Mouse (Mus musculus) kidney, embryonic 15.5 days (tissue): Measurements from ENCODE around the gene Map3k13. TPM values are rescaled to one million over a fixed set of nuclear protein-coding genes. Genes with fewer than 3 reads are reported as not detected.

Experiments used
- ATAC-seq: fragments of 200-750 bp; cut with Nextera tagmentation; replicated peaks from 2 replicates; pipeline ENCODE4 v1.8.0; 2017; ENCODE audit warnings: moderate TSS enrichment; ENCODE audit not compliant: low FRiP score
- H3K27ac ChIP-seq: fragments of 300-500 bp; sonication (generic); 2 replicates; pipeline ENCODE4 v1.5.1; 2015; ENCODE audit warnings: mild to moderate bottlenecking, inconsistent platforms
- H3K27me3 ChIP-seq: fragments of 300-500 bp; sonication (generic); 2 replicates; pipeline ENCODE4 v1.6.1; 2015; ENCODE audit warnings: inconsistent platforms
- H3K36me3 ChIP-seq: fragments of 300-500 bp; sonication (generic); 2 replicates; pipeline ENCODE4 v1.6.1; 2015; ENCODE audit warnings: inconsistent platforms
- H3K4me1 ChIP-seq: fragments of 300-500 bp; sonication (generic); 2 replicates; pipeline ENCODE4 v1.6.1; 2015; ENCODE audit warnings: inconsistent platforms
- H3K4me2 ChIP-seq: fragments of 300-500 bp; sonication (generic); 2 replicates; pipeline ENCODE4 v1.6.1; 2015; ENCODE audit warnings: moderate library complexity, mild to moderate bottlenecking, inconsistent platforms
- H3K4me3 ChIP-seq: fragments of 300-500 bp; sonication (generic); replicated peaks from 2 replicates; pipeline ENCODE4 v1.5.1; 2015; ENCODE audit warnings: mild to moderate bottlenecking, inconsistent platforms
- H3K9ac ChIP-seq: fragments of 300-500 bp; sonication (generic); 2 replicates; pipeline ENCODE4 v1.6.1; 2015; ENCODE audit warnings: mild to moderate bottlenecking, inconsistent platforms
- H3K9me3 ChIP-seq: fragments of 300-500 bp; sonication (generic); replicated peaks from 2 replicates; pipeline ENCODE4 v1.6.1; 2016; ENCODE audit warnings: inconsistent platforms
- WGBS: fragments of 180-500 bp; shearing (Covaris S2); methylation state at CpG from one replicate; pipeline ENCODE4 v1.1.7; 2015; ENCODE audit warnings: mixed read lengths; 5-methylcytosine and 5-hydroxymethylcytosine counted together
- polyA plus RNA-seq: library from polyadenylated mRNA; unstranded; fragments of >200 nt; fragmentation: Nextera tagmentation; extraction: Ambion mirVana; gene quantifications from 2 replicates; pipeline ENCODE4 v1.2.1, GENCODE M21; 2015

The Map3k13 gene
- 0.73 and 0.90 TPM in 2 replicates for polyA plus RNA-seq

DNA sequence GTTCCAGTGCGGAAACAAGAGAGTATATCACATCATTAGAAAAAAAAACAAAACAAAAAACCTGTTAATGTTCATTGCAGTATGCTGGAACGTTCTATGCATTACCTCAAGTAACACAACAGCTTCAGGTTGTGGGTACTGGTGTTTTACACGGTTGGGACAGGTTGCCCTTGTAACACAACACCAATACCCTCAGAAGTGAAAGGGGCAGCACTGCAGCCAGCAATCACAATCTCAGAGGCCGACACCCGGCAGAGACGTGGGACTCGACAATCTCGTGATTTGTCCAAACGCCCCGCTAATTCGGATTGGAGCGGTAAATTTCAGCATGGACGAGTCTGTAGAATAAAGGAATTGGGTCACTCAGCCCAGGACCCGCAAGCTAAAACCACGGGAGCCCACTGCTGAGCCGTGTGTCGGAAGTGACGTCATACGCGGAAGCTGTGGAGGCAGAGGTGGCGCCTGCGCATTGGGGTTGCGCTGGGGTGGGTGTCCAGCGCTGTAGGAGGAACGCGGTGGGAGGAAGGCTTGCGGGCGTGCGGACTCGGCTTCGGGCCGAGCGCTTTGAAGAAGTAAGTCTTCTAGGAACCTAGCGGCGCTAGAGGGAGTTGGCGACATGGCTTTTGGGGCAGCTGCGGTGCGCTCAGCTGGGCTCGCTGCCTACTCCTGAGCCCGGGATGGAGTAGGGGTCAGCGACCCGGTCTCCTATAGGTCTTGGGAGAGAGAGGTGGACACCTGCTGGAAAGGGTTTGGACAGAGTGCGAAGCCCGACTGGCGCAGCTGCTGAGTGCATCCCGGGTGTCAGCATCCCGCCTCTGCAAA lies at the start of gene Map3k13:
Gene Map3k13, plus strand, starts transcription at position 472 of the 822 bp plus-strand sequence.
- H3K9ac ChIP-seq = peak within 1 kb of the TSS; percentile 69
- H3K27me3 ChIP-seq = no peaks in the 10 kb centered on the region
- peak; percentile 98 for ATAC-seq
- peaks cover 1% of the 10 kb centered on the region; the same call in 1 of the 2 replicates for H3K36me3 ChIP-seq
- H3K4me2 ChIP-seq = peak within 1 kb of the TSS; percentile 95
- H3K4me3 ChIP-seq = peak within 1 kb of the TSS; percentile 86
- WGBS = 2% methylated on average over 47 of the region's 47 CpGs
- H3K4me1 ChIP-seq = peaks cover 9% of the 10 kb centered on the region
- no peaks in the 10 kb centered on the region for H3K9me3 ChIP-seq
- H3K27ac ChIP-seq = peak within 1 kb of the TSS; percentile 90

- H3K4me2 ChIP-seq = no peak overlapping the region
- no peak for ATAC-seq
- H3K27ac ChIP-seq = no peak overlapping the region
- no peaks in the 10 kb centered on the region for H3K4me1 ChIP-seq
- no peaks in the 10 kb centered on the region; the same call in 1 of the 2 replicates for H3K9me3 ChIP-seq
- no peaks in the 10 kb centered on the region for H3K27me3 ChIP-seq
- H3K9ac ChIP-seq = no peak overlapping the region
- H3K36me3 ChIP-seq = no peaks in the 10 kb centered on the region
- no peak overlapping the region for H3K4me3 ChIP-seq
- WGBS = 79% methylated on average over 1 of the region's 1 CpGs
These were observed 35.7 kb upstream of the Map3k13 start for GRCm38 (mm10) chr16:21758447-21758846.

DNA sequence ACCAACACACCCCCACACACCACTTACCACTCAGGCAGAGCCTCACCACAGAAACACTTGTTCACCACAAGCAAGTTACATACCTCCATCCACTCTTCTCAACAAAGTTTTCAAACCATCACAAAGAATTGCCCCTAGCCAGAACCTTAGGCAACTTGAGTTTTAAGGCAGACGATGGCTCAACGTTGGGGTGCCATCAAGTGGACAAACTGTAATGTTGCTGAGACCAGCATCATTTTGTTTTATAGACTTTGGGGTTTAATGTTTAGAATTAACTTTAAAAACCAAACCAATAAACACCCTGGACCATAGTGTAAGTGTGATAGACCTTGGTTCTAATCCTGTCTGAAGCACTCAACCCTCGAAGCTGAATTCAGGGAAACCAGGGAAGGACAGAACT lies 25.9 kb upstream of the Map3k13 start:
- WGBS = 77% methylated on average over 3 of the region's 3 CpGs
- Histone ChIP-seq H3K4me2 (no peak overlapping the region), H3K4me3 (no peak overlapping the region), H3K9me3 (no peaks in the 10 kb centered on the region), H3K9ac (no peak overlapping the region), H3K27ac (no peak overlapping the region), H3K36me3 (no peaks in the 10 kb centered on the region), H3K27me3 (no peaks in the 10 kb centered on the region), H3K4me1 (no peaks in the 10 kb centered on the region)
- ATAC-seq = no peak

GRCm38 (mm10) chr16:21769667-21770066 lies 24.5 kb upstream of the Map3k13 start:
- Histone ChIP-seq H3K9ac (no peak overlapping the region), H3K4me3 (no peak overlapping the region), H3K4me1 (no peaks in the 10 kb centered on the region), H3K27ac (no peak overlapping the region), H3K36me3 (no peaks in the 10 kb centered on the region), H3K27me3 (no peaks in the 10 kb centered on the region), H3K9me3 (no peaks in the 10 kb centered on the region), H3K4me2 (no peak overlapping the region)
- no peak for ATAC-seq
- 69% methylated on average over 5 of the region's 5 CpGs for WGBS

DNA sequence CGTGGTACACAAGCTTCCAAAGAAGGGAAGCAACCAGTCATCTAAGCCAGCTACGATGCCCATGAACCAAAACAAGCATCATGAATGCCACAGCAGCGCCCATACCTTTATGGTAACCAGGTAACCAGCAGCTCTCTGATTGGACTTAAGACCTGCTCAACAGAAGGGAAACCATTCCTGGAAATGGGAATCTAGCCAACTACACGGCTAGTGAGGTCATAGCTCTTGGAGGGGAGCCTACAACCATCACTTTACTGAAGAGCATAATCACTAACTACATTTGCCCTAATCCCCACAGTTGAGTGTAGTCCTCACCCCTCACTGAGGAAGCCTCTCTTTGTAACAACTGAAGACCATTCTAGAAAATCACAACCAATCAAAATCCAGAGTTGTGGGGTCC lies 19.4 kb upstream of the Map3k13 start:
- ATAC-seq = no peak
- Histone ChIP-seq H3K4me1 (no peaks in the 10 kb centered on the region), H3K27ac (no peak overlapping the region), H3K36me3 (no peaks in the 10 kb centered on the region), H3K27me3 (no peaks in the 10 kb centered on the region), H3K4me2 (no peak overlapping the region), H3K9me3 (no peaks in the 10 kb centered on the region), H3K4me3 (no peak overlapping the region), H3K9ac (no peak overlapping the region)
- WGBS = 81% methylated on average over 4 of the region's 4 CpGs

- H3K27me3 ChIP-seq = no peaks in the 10 kb centered on the region
- no peaks in the 10 kb centered on the region for H3K9me3 ChIP-seq
- 50% methylated on average over 3 of the region's 3 CpGs for WGBS
- no peak overlapping the region for H3K9ac ChIP-seq
- no peaks in the 10 kb centered on the region for H3K4me1 ChIP-seq
- no peaks in the 10 kb centered on the region for H3K36me3 ChIP-seq
- H3K4me2 ChIP-seq = peak overlapping the region; percentile 30
- no peak for ATAC-seq
- no peak overlapping the region for H3K27ac ChIP-seq
- peak overlapping the region; percentile 32 for H3K4me3 ChIP-seq
These were observed 15.8 kb upstream of the Map3k13 start for GRCm38 (mm10) chr16:21778293-21778866.

DNA sequence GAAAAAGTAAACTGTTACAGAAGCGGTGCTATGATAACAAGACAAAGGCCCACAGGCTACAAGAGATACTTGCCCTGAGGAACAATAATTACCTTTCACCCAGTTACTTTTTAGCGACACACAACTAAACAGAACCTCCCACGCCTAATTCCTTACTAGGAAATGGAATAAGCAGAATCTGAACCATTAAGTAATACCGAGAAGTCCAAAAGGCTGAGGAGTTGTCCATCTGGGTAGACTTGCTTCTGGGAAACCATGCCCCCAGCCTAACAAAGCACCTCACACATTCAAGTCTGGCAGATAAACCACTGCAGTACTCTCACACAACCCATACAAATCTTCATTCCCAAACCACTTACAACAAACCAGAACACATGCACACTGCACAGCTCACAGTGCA lies 15.0 kb upstream of the Map3k13 start:
- Histone ChIP-seq H3K27ac (no peak overlapping the region), H3K4me1 (no peaks in the 10 kb centered on the region), H3K4me2 (no peak overlapping the region), H3K36me3 (no peaks in the 10 kb centered on the region), H3K4me3 (no peak overlapping the region), H3K9me3 (no peaks in the 10 kb centered on the region), H3K9ac (no peak overlapping the region), H3K27me3 (no peaks in the 10 kb centered on the region)
- no peak for ATAC-seq
- 79% methylated on average over 4 of the region's 4 CpGs for WGBS

- Histone ChIP-seq H3K4me3 (no peak overlapping the region), H3K9me3 (no peaks in the 10 kb centered on the region), H3K9ac (no peak overlapping the region), H3K4me1 (no peaks in the 10 kb centered on the region), H3K4me2 (no peak overlapping the region), H3K27me3 (no peaks in the 10 kb centered on the region), H3K36me3 (no peaks in the 10 kb centered on the region), H3K27ac (no peak overlapping the region)
- ATAC-seq = no peak
- WGBS = 55% methylated on average over 3 of the region's 3 CpGs
These were observed 12.9 kb upstream of the Map3k13 start for GRCm38 (mm10) chr16:21781277-21781676.

DNA sequence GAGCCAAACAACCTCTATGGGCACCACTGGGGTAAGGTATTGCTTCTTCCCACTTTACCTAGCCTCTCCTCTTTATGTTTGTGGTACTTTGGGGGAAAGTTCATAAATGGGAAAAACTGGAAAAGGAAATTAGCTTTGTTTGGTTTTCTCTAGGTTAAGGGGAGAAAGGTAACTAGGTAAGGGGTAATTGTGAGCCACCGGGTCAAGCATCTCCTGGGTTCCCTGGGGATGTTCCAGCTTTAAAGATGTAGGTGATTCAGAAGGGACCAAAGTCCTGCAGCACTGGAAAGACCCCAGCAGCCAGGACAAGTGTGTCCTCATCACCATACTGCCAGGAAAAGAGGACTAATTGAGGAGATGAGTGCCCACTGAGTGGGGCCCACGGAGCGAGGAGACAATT lies 12.3 kb upstream of the Map3k13 start:
- Histone ChIP-seq H3K9ac (no peak overlapping the region), H3K4me1 (no peaks in the 10 kb centered on the region; the same call in 1 of the 2 replicates), H3K36me3 (no peaks in the 10 kb centered on the region), H3K27me3 (no peaks in the 10 kb centered on the region), H3K4me3 (no peak overlapping the region), H3K4me2 (no peak overlapping the region), H3K9me3 (no peaks in the 10 kb centered on the region), H3K27ac (no peak overlapping the region)
- no peak for ATAC-seq
- WGBS = 82% methylated on average over 3 of the region's 3 CpGs

GRCm38 (mm10) chr16:21782807-21783206 lies 11.3 kb upstream of the Map3k13 start:
- Histone ChIP-seq H3K4me3 (no peak overlapping the region), H3K27me3 (no peaks in the 10 kb centered on the region), H3K9me3 (no peaks in the 10 kb centered on the region), H3K4me1 (peaks cover 7% of the 10 kb centered on the region), H3K4me2 (no peak overlapping the region), H3K27ac (no peak overlapping the region), H3K36me3 (no peaks in the 10 kb centered on the region), H3K9ac (no peak overlapping the region)
- no peak for ATAC-seq
- 64% methylated on average over 2 of the region's 2 CpGs for WGBS

GRCm38 (mm10) chr16:21785000-21785399 lies 9.1 kb upstream of the Map3k13 start:
- Histone ChIP-seq H3K27ac (no peak overlapping the region), H3K9me3 (no peaks in the 10 kb centered on the region)
- WGBS = 77% methylated on average over 4 of the region's 4 CpGs

GRCm38 (mm10) chr16:21786317-21786716 lies 7.8 kb upstream of the Map3k13 start:
- Histone ChIP-seq H3K27me3 (no peaks in the 10 kb centered on the region), H3K27ac (no peak overlapping the region), H3K36me3 (no peaks in the 10 kb centered on the region), H3K9me3 (no peaks in the 10 kb centered on the region), H3K4me3 (no peak overlapping the region), H3K9ac (no peak overlapping the region), H3K4me2 (no peak overlapping the region), H3K4me1 (peaks cover 10% of the 10 kb centered on the region)
- 87% methylated on average over 8 of the region's 8 CpGs for WGBS
- ATAC-seq = no peak

More at GRCm38 (mm10) chr16:21785000-21785399, 9.1 kb upstream of the Map3k13 start:
- no peak for ATAC-seq
- Histone ChIP-seq H3K4me2 (no peak overlapping the region), H3K4me3 (no peak overlapping the region), H3K36me3 (no peaks in the 10 kb centered on the region), H3K4me1 (peaks cover 10% of the 10 kb centered on the region), H3K9ac (no peak overlapping the region), H3K27me3 (no peaks in the 10 kb centered on the region)
